Mouse (Mus musculus) olfactory bulb, adult 2 months (tissue): ENCODE results near the gene Fbrsl1.

Experiments used
- CTCF ChIP-seq: fragments of 200-500 bp; IDR thresholded peaks from 2 replicates; pipeline ENCODE4 v1.5.1; 2012; ENCODE audit warnings: low read depth, mild to moderate bottlenecking, low read length, moderate library complexity; ENCODE audit not compliant: insufficient read depth
- POLR2A ChIP-seq: fragments of 200-500 bp; IDR thresholded peaks from 2 replicates; pipeline ENCODE4 v1.6.1; 2012; ENCODE audit warnings: mild to moderate bottlenecking, low read depth, low read length, moderate library complexity; ENCODE audit not compliant: insufficient read depth

GRCm38 (mm10) chr5:110362813-110363178 lies 85.5 kb downstream of the Fbrsl1 start:
- TF ChIP-seq POLR2A (no peak), CTCF (no peak; the same call in 1 of the 2 replicates)
